Mouse (Mus musculus) Muller cell, postnatal 12 days (primary cell): ENCODE results near the gene Sspn.

ENCODE experiments used
- DNase-seq: peaks from one replicate; pipeline ENCODE4 v3.0.0-alpha.2; 2015; ENCODE audit errors: inconsistent ontology term

Sspn gene

DNA sequence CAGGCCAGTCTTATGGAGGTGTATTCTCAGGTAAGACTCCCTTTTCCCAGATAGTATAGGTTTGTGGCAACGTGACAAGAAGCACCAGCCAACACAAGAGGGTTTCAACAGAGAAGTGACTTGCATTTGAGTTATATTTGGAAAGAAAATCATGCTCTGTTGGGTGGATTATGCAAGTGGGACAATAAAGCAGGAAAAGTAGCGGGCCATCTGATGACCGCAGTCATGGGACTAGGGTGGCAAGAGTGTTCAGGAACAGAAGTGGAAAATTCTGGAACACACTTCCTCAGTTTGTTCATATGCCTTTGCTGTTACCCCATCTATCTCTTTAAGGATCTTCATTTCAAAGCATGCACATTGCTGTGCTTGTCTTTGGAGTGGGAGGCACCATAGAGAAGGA lies 82.9 kb downstream of the Sspn start:
- no peak for DNase-seq
